Mouse (Mus musculus): ENCODE data around the gene Porcn. TPM values are rescaled to one million over a fixed set of nuclear protein-coding genes. Genes with fewer than 3 reads are reported as not detected.
A peak's percentile ranks its signal among the peaks of the same experiment; 100 is the strongest.

Gene Porcn
- polyA plus RNA-seq, 2 experiments: 11.6 to 27.0 TPM

DNA sequence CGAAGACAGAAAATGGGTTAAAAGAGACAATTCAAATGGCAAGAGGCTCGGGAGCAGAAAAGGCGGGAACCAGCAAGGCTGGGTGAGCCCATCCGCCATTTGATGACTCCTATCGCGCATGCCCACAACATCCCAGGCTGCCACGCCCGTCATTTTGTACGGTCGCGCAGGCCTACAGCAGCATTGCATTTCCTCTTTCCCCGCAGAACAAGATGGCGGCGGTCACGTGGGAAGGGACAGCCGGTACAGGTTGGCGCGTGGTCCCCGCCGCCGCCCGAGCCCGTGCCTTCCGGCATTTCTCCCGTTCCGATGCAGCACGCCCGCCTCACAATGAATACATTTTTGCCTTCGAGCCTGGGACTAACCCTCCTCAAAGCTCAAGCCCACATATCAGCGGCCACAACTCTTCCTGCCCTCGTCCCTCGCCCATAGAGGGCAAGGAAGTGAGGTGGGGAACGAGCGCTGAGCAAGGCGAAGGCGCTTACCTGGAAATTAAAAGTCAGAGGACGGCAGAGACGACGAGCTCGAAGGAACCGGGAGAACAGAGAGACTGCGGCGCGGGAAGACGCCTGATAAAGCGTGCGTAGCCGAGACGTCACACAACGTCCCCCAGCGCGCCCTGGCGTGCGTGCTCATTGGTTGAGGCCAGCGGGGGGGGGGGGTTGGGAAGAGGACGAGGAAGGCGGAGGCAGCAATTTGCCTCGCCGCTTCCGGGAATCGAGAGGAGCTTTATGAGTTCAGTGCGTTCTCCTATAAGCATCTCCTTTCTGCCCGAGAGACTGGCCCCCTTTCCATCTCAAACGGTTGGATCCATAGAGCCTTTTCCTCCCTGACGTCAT, 61.0 kb downstream of the Porcn start, which contains the start of gene Rbm3:
Rbm3 (minus strand) TSS at position 728 of the 839 bp plus-strand sequence.
- WGBS: 25% methylated on average over 59 of the region's 65 CpGs

More for the DNA sequence above, 61.0 kb downstream of the Porcn start, which contains the start of gene Rbm3:
- Histone ChIP-seq H3K4me3 (replicated peaks; ENCODE audit: low read length) (peak within 1 kb of the TSS; percentile 60), H3K4me1 (ENCODE audit: control insufficient read depth, insufficient read depth, low read length) (0 out of 2 replicates have a peak, but pooled peaks cover 7% of the 10 kb centered on the region), H3K36me3 (ENCODE audit: control insufficient read depth, insufficient read depth, low read length) (peaks cover 27% of the 10 kb centered on the region), H3K9ac (ENCODE audit: low read depth, low read length, severe bottlenecking) (peak within 1 kb of the TSS; percentile 78), H3K9me3 (ENCODE audit: control insufficient read depth, low read length) (no peaks in the 10 kb centered on the region), H3K27me3 (ENCODE audit: control insufficient read depth, insufficient read depth, low read length) (no peaks in the 10 kb centered on the region), H3K27ac (replicated peaks; ENCODE audit: low read depth, low read length) (peak within 1 kb of the TSS; percentile 97), H3K4me2 (replicated peaks; ENCODE audit: low read depth, low read length, severe bottlenecking) (peak within 1 kb of the TSS; percentile 63)
- DNase-seq (ENCODE audit: low spot score) (peak; percentile 89), ATAC-seq (ENCODE audit: low FRiP score, low read depth) (peak; percentile 96)
- peak; percentile 45; the same call in 1 of the 2 replicates for TF ChIP-seq POLR2A (IDR thresholded peaks at IDR 0.05; ENCODE audit: borderline replicate concordance, extremely low read depth, insufficient read depth, insufficient read length)

Other genes starting within 250 kb of the Porcn start
- gene Gata1, start 228.5 kb downstream of the Porcn start, polyA plus RNA-seq (2012; rRNA removed): 1.5 and 2.0 TPM in 2 replicates
- gene Gata1, start 228.5 kb downstream of the Porcn start, polyA plus RNA-seq (2014; fragmentation: Nextera tagmentation; extraction: Ambion mirVana): 1.3 and 1.6 TPM in 2 replicates
- 0.10 TPM in 1 of 2 replicates, not detected in the other for gene Glod5, start 188.0 kb downstream of the Porcn start, polyA plus RNA-seq (2012; rRNA removed)
- not detected in 2 replicates for gene Glod5, start 188.0 kb downstream of the Porcn start, polyA plus RNA-seq (2014; fragmentation: Nextera tagmentation; extraction: Ambion mirVana)
- 65.3 and 67.4 TPM in 2 replicates for gene Suv39h1, start 131.8 kb downstream of the Porcn start, polyA plus RNA-seq (2012; rRNA removed)
- 51.9 and 56.1 TPM in 2 replicates for gene Suv39h1, start 131.8 kb downstream of the Porcn start, polyA plus RNA-seq (2014; fragmentation: Nextera tagmentation; extraction: Ambion mirVana)
- gene Was, start 116.0 kb downstream of the Porcn start, polyA plus RNA-seq (2012; rRNA removed): 2.6 and 3.5 TPM in 2 replicates
- 0.92 and 0.97 TPM in 2 replicates for gene Was, start 116.0 kb downstream of the Porcn start, polyA plus RNA-seq (2014; fragmentation: Nextera tagmentation; extraction: Ambion mirVana)
- gene Wdr13, start 73.6 kb downstream of the Porcn start, polyA plus RNA-seq (2012; rRNA removed): 90.6 and 127 TPM in 2 replicates
- 18.7 and 19.7 TPM in 2 replicates for gene Wdr13, start 73.6 kb downstream of the Porcn start, polyA plus RNA-seq (2014; fragmentation: Nextera tagmentation; extraction: Ambion mirVana)
- 355 and 465 TPM in 2 replicates for gene Rbm3, start 60.6 kb downstream of the Porcn start, polyA plus RNA-seq (2012; rRNA removed)
- gene Rbm3, start 60.6 kb downstream of the Porcn start, polyA plus RNA-seq (2014; fragmentation: Nextera tagmentation; extraction: Ambion mirVana): 496 and 541 TPM in 2 replicates
- gene Tbc1d25, start 30.3 kb downstream of the Porcn start, polyA plus RNA-seq (2012; rRNA removed): 19.4 and 25.3 TPM in 2 replicates
- gene Tbc1d25, start 30.3 kb downstream of the Porcn start, polyA plus RNA-seq (2014; fragmentation: Nextera tagmentation; extraction: Ambion mirVana): 12.2 and 16.2 TPM in 2 replicates
- gene Ebp, start 13.0 kb downstream of the Porcn start, polyA plus RNA-seq (2012; rRNA removed): 27.7 and 28.3 TPM in 2 replicates
- gene Ebp, start 13.0 kb downstream of the Porcn start, polyA plus RNA-seq (2014; fragmentation: Nextera tagmentation; extraction: Ambion mirVana): 32.8 and 33.4 TPM in 2 replicates
- 40.3 and 50.3 TPM in 2 replicates for gene Ftsj1, start 45.9 kb upstream of the Porcn start, polyA plus RNA-seq (2012; rRNA removed)
- gene Ftsj1, start 45.9 kb upstream of the Porcn start, polyA plus RNA-seq (2014; fragmentation: Nextera tagmentation; extraction: Ambion mirVana): 44.7 and 46.7 TPM in 2 replicates
- 0.80 and 1.3 TPM in 2 replicates for gene Slc38a5, start 64.6 kb upstream of the Porcn start, polyA plus RNA-seq (2012; rRNA removed)
- gene Slc38a5, start 64.6 kb upstream of the Porcn start, polyA plus RNA-seq (2014; fragmentation: Nextera tagmentation; extraction: Ambion mirVana): 0.51 and 0.67 TPM in 2 replicates
- gene Ssxb10, start 120.9 kb upstream of the Porcn start, polyA plus RNA-seq (2012; rRNA removed): not detected in 2 replicates
- gene Ssxb10, start 120.9 kb upstream of the Porcn start, polyA plus RNA-seq (2014; fragmentation: Nextera tagmentation; extraction: Ambion mirVana): not detected in 2 replicates
- gene Ssxb9, start 160.5 kb upstream of the Porcn start, polyA plus RNA-seq (2012; rRNA removed): not detected in 2 replicates
- not detected in 2 replicates for gene Ssxb9, start 160.5 kb upstream of the Porcn start, polyA plus RNA-seq (2014; fragmentation: Nextera tagmentation; extraction: Ambion mirVana)
- gene Ssxb1, start 206.8 kb upstream of the Porcn start, polyA plus RNA-seq (2012; rRNA removed): not detected in 2 replicates
- gene Ssxb1, start 206.8 kb upstream of the Porcn start, polyA plus RNA-seq (2014; fragmentation: Nextera tagmentation; extraction: Ambion mirVana): not detected in 2 replicates

Data from limb, embryonic 14.5 days (tissue).